In the genomic region with DNA sequence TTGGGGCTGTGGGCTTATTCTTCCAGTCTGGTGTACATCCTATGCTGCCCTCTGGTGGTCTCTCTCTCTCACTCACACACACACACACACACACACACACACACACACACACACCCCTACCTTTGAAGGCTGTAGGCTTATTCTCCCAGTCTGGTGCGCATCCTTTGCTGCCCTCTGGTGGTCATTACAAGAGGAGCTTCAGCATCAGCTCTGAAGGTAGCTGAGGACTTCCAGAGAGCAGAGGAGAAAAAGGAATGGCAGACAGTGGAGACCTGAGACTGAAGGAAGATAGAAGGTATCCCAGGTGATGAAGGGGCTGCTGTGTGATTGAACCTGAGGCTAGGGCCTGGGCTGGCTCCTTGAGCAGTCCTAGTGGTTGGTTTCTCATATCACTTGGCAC, we compare ENCODE assay signal across 11 mouse cellular contexts. TPM values are rescaled to one million over a fixed set of nuclear protein-coding genes. Genes with fewer than 3 reads are reported as not detected.
A peak's percentile ranks its signal among the peaks of the same experiment; 100 is the strongest.
DNase-seq lines count a peak whose midpoint lies in the region; ATAC-seq and TF ChIP-seq lines count a peak whose summit lies in the region.
"Had no signal": no experiment of that assay in that cellular context is flagged by ENCODE, and none has a peak within 500 bp of the region (broad histone marks: within the 10 kb centered on the region; RNA-seq: fewer than 3 reads in every experiment).

No protein-coding gene starts in this region.

- no peaks in the 10 kb centered on the region for H3K36me3 ChIP-seq in thymus, adult 2 months (ENCODE audit: control insufficient read depth, insufficient read depth, low read length)

- H3K27ac ChIP-seq in thymus, adult 2 months (ENCODE audit: control insufficient read depth, insufficient read depth, low read length), result no peak overlapping the region
- H3K27ac ChIP-seq: embryonic facial prominence, embryonic 12.5 days; limb, embryonic 12.5 days; stomach, embryonic 15.5 days had no signal

- peak; percentile 70 for ATAC-seq in inflammation-experienced regulatory T-cells, adult 6 months
- ATAC-seq in monocyte, adult 5-6 weeks (replicated peaks; ENCODE audit: insufficient number of reproducible peaks, low FRiP score, low TSS enrichment, poor library complexity, severe bottlenecking), result 0 out of 2 replicates have a peak, but pooled peaks have one; percentile 36

- H3K4me1 ChIP-seq in thymus, adult 2 months (replicated peaks; ENCODE audit: control insufficient read depth, insufficient read depth, low read length), result no peaks in the 10 kb centered on the region
- H3K4me1 ChIP-seq: embryonic facial prominence, embryonic 12.5 days; limb, embryonic 12.5 days; stomach, embryonic 15.5 days had no signal

- no peaks in the 10 kb centered on the region for H3K27me3 ChIP-seq in thymus, adult 2 months (ENCODE audit: control insufficient read depth, insufficient read depth, low read length)
- H3K27me3 ChIP-seq: embryonic facial prominence, embryonic 12.5 days; limb, embryonic 12.5 days; stomach, embryonic 15.5 days had no signal

- peak; percentile 42 to 57 for DNase-seq in heart, adult 18-20 months
- no peak for DNase-seq in heart, adult 9 months (ENCODE audit: low spot score in 2 of 2)
- peak; percentile 57 for DNase-seq in thymus, adult 2 months
- DNase-seq in thymus, adult 18-20 months, result no peak
- DNase-seq in embryo, embryonic 11 days, result peak; percentile 56
- no peak for DNase-seq in yolk sac, embryonic 10.5 days (ENCODE audit: low spot score)

- no peak overlapping the region for H3K4me3 ChIP-seq in thymus, adult 2 months (ENCODE audit: control insufficient read depth, insufficient read depth, low read length)
- H3K4me3 ChIP-seq: embryonic facial prominence, embryonic 12.5 days; limb, embryonic 12.5 days; stomach, embryonic 15.5 days had no signal

- WGBS in thymus, adult 2 months, result 67% methylated on average over 1 of the region's 1 CpGs

- TF ChIP-seq POLR2A in thymus, adult 2 months (IDR thresholded peaks at IDR 0.05; ENCODE audit: control insufficient read depth, extremely low read depth, insufficient read depth, low read length, poor library complexity), result no peak

- TF ChIP-seq CTCF in thymus, adult 2 months (IDR thresholded peaks at IDR 0.05; ENCODE audit: borderline replicate concordance, control insufficient read depth, extremely low read depth, insufficient read depth, low read length, poor library complexity), result peak; percentile 73; the same call in 1 of the 2 replicates

RNA-seq across cellular contexts. Expression of a gene that starts 14.1 kb away (rescaled TPM):
- total RNA-seq in heart, adult 18-20 months (2021), result 10 to 100 TPM; 35.0 to 37.1 TPM
- polyA plus RNA-seq in thymus, adult 2 months (2012; rRNA removed), result 300 and 366 TPM in 2 replicates
- polyA plus RNA-seq in inflammation-experienced regulatory T-cells, adult 6 months (2017; shearing (Covaris generic)), result 10 to 100 TPM; 46.5 to 64.8 (median 52.8) TPM
- 24.4 to 70.1 TPM (median 35.2 TPM) in 3 replicates for total RNA-seq in monocyte, adult 5-6 weeks (2017)

RNA-seq across cellular contexts. Expression of a gene that starts 17.6 kb away (rescaled TPM):
- total RNA-seq in heart, adult 18-20 months (2021), result 1 to 10 TPM; 4.7 to 5.6 TPM
- 169 and 232 TPM in 2 replicates for polyA plus RNA-seq in thymus, adult 2 months (2012; rRNA removed)
- 10 to 100 TPM; 18.8 to 61.4 (median 19.9) TPM for polyA plus RNA-seq in inflammation-experienced regulatory T-cells, adult 6 months (2017; shearing (Covaris generic))
- 10.9 to 27.9 TPM (median 20.2 TPM) in 3 replicates for total RNA-seq in monocyte, adult 5-6 weeks (2017)

RNA-seq across cellular contexts. Expression of a gene that starts 41.3 kb away (rescaled TPM):
- total RNA-seq in heart, adult 18-20 months (2021), result 10 to 100 TPM; 15.0 to 18.8 TPM
- polyA plus RNA-seq in thymus, adult 2 months (2012; rRNA removed), result 95.8 and 100.0 TPM in 2 replicates
- not detected for polyA plus RNA-seq in inflammation-experienced regulatory T-cells, adult 6 months (2017; shearing (Covaris generic))
- not detected in 3 replicates for total RNA-seq in monocyte, adult 5-6 weeks (2017)

Comparison
In these comparisons a context has a peak if more than half of its experiments do, and no peak if none do; other contexts are left out.
1. DNase-seq: peak in heart, adult 18-20 months (2 of 2), thymus, adult 2 months (single experiment) and embryo, embryonic 11 days (single experiment); none in heart, adult 9 months (0 of 2), thymus, adult 18-20 months (0 of 2) and yolk sac, embryonic 10.5 days (single experiment).
2. RNA of a gene that starts 41.3 kb away (total RNA-seq): 15.0 to 18.8 TPM in heart, adult 18-20 months; not detected in monocyte, adult 5-6 weeks; every median in the first group is over 10 times any median in the second.